Mouse (Mus musculus): ENCODE results near the gene Usp42. TPM values are rescaled to one million over a fixed set of nuclear protein-coding genes. Genes with fewer than 3 reads are reported as not detected.

The Usp42 gene
- polyA plus RNA-seq, 1 experiment from 2014 or later = 37.0 TPM

DNA sequence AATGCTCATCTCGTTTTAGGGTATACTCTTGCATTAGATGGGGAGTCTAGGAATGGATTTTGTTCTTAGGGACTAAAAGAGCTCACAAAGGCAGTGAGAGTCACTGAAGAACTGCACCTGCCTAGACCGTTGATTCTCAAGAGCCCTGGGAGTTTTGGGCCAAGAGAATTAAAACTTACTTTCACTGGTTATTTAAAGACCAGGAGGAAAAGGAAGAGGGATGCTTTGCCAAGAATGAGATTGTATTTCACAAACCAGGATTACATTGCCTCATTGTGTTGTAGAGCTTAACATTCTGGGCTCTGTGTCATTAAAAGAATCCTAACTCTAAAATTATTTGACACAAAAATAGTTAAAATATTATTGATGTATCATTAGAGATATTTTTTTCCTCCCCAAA, 66.5 kb downstream of the Usp42 start:
- Histone ChIP-seq H3K4me2 (replicated peaks) (no peak overlapping the region), H3K9ac (no peak overlapping the region), H3K9me3 (replicated peaks) (no peaks in the 10 kb centered on the region), H3K4me3 (no peak overlapping the region), H3K36me3 (no peaks in the 10 kb centered on the region), H3K27me3 (no peaks in the 10 kb centered on the region), H3K27ac (no peak overlapping the region), H3K4me1 (peaks cover 5% of the 10 kb centered on the region; the same call in 1 of the 2 replicates)
- no peak for ATAC-seq (ENCODE audit: low FRiP score)
- WGBS = 85% methylated on average over 2 of the region's 2 CpGs

DNA sequence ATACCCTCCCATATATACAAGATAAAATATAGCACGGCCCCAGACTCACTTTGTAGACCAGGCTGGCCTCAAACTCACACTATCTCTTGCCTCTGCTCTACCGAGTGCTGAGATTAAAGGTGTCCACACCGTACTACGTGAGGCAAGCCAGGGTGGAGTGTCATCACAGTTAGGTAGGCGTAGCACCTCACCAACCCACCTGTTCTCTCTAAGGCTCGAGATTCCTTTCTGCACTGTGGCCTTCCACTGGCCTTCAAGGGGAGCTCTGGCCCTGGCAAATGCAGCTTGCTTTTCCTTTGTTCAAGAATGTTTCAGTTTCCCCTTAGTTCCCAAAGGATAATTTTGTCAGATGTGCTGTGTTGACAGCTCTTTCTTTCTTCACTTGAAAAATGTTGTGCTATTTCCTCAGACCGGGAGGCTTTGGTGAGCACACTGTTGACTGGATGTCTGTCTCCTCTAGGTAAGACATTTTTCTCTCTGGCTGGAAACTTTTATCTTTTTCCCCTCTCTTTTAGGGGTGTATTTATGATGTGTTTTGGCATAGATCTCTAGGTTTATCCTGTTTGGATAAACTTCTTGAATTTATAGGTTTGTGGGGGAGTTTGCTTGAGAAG, 68.9 kb downstream of the Usp42 start:
- H3K9me3 ChIP-seq (replicated peaks) = no peaks in the 10 kb centered on the region
- H3K4me2 ChIP-seq (replicated peaks) = no peak overlapping the region
- H3K4me1 ChIP-seq = no peaks in the 10 kb centered on the region
- H3K36me3 ChIP-seq = no peaks in the 10 kb centered on the region
- H3K27me3 ChIP-seq = no peaks in the 10 kb centered on the region
- no peak overlapping the region for H3K9ac ChIP-seq
- no peak overlapping the region for H3K4me3 ChIP-seq
- ATAC-seq (ENCODE audit: low FRiP score) = no peak
- H3K27ac ChIP-seq = no peak overlapping the region
- WGBS = 84% methylated on average over 7 of the region's 7 CpGs

Other genes starting within 250 kb of the Usp42 start
- 411 and 449 TPM in 2 replicates for gene Rac1, start 204.2 kb downstream of the Usp42 start, polyA plus RNA-seq (2016; fragmentation: Nextera tagmentation; extraction: Ambion mirVana)
- gene Cyth3, start 109.8 kb downstream of the Usp42 start, polyA plus RNA-seq (2016; fragmentation: Nextera tagmentation; extraction: Ambion mirVana) = 39.8 and 46.1 TPM in 2 replicates
- gene Eif2ak1, start 85.5 kb upstream of the Usp42 start, polyA plus RNA-seq (2016; fragmentation: Nextera tagmentation; extraction: Ambion mirVana) = 47.8 and 51.7 TPM in 2 replicates
- 0.39 and 0.47 TPM in 2 replicates for gene Ankrd61, start 165.4 kb upstream of the Usp42 start, polyA plus RNA-seq (2016; fragmentation: Nextera tagmentation; extraction: Ambion mirVana)
- 72.7 and 81.4 TPM in 2 replicates for gene Aimp2, start 177.6 kb upstream of the Usp42 start, polyA plus RNA-seq (2016; fragmentation: Nextera tagmentation; extraction: Ambion mirVana)
- gene Pms2, start 177.7 kb upstream of the Usp42 start, polyA plus RNA-seq (2016; fragmentation: Nextera tagmentation; extraction: Ambion mirVana) = 27.1 and 30.2 TPM in 2 replicates
- 1.2 and 1.9 TPM in 2 replicates for gene Gm42421, start 195.9 kb upstream of the Usp42 start, polyA plus RNA-seq (2016; fragmentation: Nextera tagmentation; extraction: Ambion mirVana)
- gene Rsph10b, start 200.8 kb upstream of the Usp42 start, polyA plus RNA-seq (2016; fragmentation: Nextera tagmentation; extraction: Ambion mirVana) = 2.4 and 2.6 TPM in 2 replicates